Mouse (Mus musculus) E14TG2a.4 (cell line): ENCODE data around the gene Gabbr2.

Experiments used
- CTCF ChIP-seq: conservative IDR thresholded peaks from 2 replicates; pipeline ENCODE4 v1.5.1; 2014; ENCODE audit warnings: low read length
- NANOG ChIP-seq: IDR thresholded peaks from 2 replicates; pipeline ENCODE4 v1.6.1; 2014; ENCODE audit warnings: borderline replicate concordance, low read length, mixed read lengths
- POU5F1 ChIP-seq: IDR thresholded peaks from 2 replicates; pipeline ENCODE4 v1.6.1; 2014; ENCODE audit warnings: low read length, borderline replicate concordance

DNA sequence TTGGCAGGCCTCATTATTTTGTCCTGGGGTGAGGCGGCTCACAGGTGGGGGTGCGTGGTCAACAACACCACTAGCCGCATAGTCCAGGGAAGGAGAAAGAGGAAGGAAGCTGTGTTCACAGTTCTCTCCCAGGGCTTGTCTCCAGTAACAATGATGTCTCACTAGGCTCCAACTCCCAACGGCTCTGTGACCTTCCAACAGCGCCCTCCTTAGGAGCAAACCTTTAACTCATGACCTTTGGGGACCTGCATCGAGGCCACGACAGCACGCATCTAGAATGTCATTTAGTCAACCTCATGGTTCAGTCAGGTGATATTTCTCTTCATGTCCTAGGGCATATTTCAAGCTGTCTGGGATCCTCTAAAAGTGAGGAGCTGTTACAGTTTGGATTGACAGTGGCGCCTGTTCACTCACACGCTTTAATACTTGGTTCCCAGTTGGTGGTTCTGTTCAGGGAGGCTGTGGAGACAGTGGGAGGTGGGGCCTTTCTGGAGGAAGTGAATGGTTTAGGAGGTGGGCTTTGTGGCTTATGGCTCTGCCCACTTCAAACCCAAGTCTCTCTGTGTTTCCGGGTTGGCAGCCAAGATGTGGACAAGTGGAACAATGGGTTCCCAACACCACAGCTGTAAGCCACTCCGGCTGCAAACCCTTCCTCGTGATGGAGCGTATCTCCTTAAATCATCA lies 200.3 kb downstream of the Gabbr2 start:
- TF ChIP-seq CTCF (no peak), NANOG (no peak), POU5F1 (no peak)
